Mouse (Mus musculus) G1E (cell line): ENCODE results near the gene Lilra5. TPM values are rescaled to one million over a fixed set of nuclear protein-coding genes. Genes with fewer than 3 reads are reported as not detected.
A peak's percentile ranks its signal among the peaks of the same experiment; 100 is the strongest.
"Not testable (repeated sequence)": the region's sequence is repeated elsewhere in the genome, so short reads cannot be mapped to it uniquely, and the experiment has no call there.

Experiments
- ATAC-seq: 2 replicates; pipeline ENCODE4 v1.8.0; 2016; ENCODE audit warnings: mild to moderate bottlenecking; ENCODE audit not compliant: insufficient number of reproducible peaks, poor library complexity, low FRiP score, severe bottlenecking; ENCODE audit errors: extremely low read depth
- DNase-seq: peaks from one replicate; pipeline ENCODE4 v3.0.0; 2012; ENCODE audit warnings: low spot score
- H3K27me3 ChIP-seq: 2 replicates; pipeline ENCODE4 v1.6.1; 2012; ENCODE audit warnings: mild to moderate bottlenecking, low read length, inconsistent platforms; ENCODE audit not compliant: insufficient read depth
- H3K36me3 ChIP-seq: replicated peaks from 2 replicates; pipeline ENCODE3; 2012; ENCODE audit warnings: mild to moderate bottlenecking, inconsistent platforms
- H3K4me1 ChIP-seq: 2 replicates; pipeline ENCODE4 v1.6.1; 2012; ENCODE audit warnings: low read depth, low read length, inconsistent platforms, mixed read lengths; ENCODE audit not compliant: insufficient read depth
- H3K4me3 ChIP-seq: 2 replicates; pipeline ENCODE4 v1.5.1; 2012; ENCODE audit warnings: low read depth, mild to moderate bottlenecking, inconsistent platforms, low read length, moderate library complexity, mixed read lengths
- H3K9me3 ChIP-seq: replicated peaks from 2 replicates; pipeline ENCODE4 v1.6.1; 2012; ENCODE audit warnings: inconsistent platforms
- CTCF ChIP-seq: IDR thresholded peaks from 2 replicates; pipeline ENCODE4 v1.5.1; 2012; ENCODE audit warnings: low read depth, low read length, inconsistent platforms, mixed read lengths
- GATA1 ChIP-seq: IDR thresholded peaks from 2 replicates; pipeline ENCODE4 v1.6.1; 2012; ENCODE audit warnings: borderline replicate concordance, low read length, inconsistent platforms, mixed read lengths
- GATA2 ChIP-seq: IDR thresholded peaks from 2 replicates; pipeline ENCODE4 v1.6.1; 2012; ENCODE audit warnings: low read depth, low read length, inconsistent platforms, borderline replicate concordance
- POLR2AphosphoS5 ChIP-seq: IDR thresholded peaks from 2 replicates; pipeline ENCODE4 v1.6.1; 2012; ENCODE audit warnings: low read depth, low read length, inconsistent platforms; ENCODE audit not compliant: insufficient replicate concordance
- TAL1 ChIP-seq: conservative IDR thresholded peaks from 2 replicates; pipeline ENCODE4 v1.6.1; 2012; ENCODE audit warnings: low read depth, low read length, inconsistent platforms, mixed read lengths
- polyA plus RNA-seq: library from polyadenylated mRNA; stranded (reverse); fragments of >175 nt; gene quantifications from 2 replicates; pipeline ENCODE4 v1.2.3, GENCODE M21; 2012
- total RNA-seq, 2 experiments: library from RNA; stranded (forward) in 1 of 2; stranded (reverse) in 1 of 2; fragments of 200-1000 nt in 1 of 2; fragments of >200 nt in 1 of 2; fragmentation: Nextera tagmentation in 1 of 2; gene quantifications; 2 replicates each; pipeline ENCODE4 v1.2.3; 2014 to 2017

The Lilra5 gene
- total and polyA plus RNA-seq, 3 experiments: not detected

DNA sequence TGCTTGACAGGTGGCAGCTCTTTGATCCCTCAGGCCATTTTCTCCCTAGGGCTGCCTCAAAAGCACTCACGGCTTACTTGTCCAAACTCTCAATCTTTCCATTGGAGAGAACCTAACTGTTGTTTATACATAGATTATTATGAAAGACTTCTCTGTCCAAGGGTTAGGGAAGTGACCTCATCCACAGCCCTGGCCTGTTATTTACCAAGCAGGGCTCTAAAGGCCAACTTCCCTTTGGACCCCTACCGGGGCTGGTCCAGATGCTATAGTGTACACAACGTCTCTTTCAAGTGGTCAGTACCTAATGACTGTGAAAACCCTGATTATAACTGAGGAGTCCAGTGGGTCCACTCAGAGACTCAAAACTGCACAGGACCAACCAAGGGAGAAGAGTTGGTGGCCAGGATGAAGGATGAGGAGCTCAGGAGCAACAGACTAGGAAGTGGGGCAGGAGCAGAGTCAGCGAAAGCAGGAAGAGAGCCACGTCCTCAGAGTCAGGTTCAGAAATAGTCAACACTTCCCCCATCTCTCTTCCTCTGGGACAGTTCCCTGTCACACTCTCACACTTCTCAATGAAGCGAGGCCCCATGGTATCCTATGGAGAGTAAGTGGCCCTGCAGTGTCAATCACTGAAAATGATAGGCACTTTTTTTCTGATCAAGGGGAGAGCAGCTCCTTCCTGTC, 1.6 kb downstream of the Lilra5 start:
- Histone ChIP-seq H3K4me3 (no peak overlapping the region), H3K9me3 (no peaks in the 10 kb centered on the region), H3K36me3 (no peaks in the 10 kb centered on the region), H3K27me3 (no peaks in the 10 kb centered on the region; the same call in 1 of the 2 replicates), H3K4me1 (no peaks in the 10 kb centered on the region)
- ATAC-seq (no peak), DNase-seq (no peak)
- TF ChIP-seq TAL1: no peak
- no peak for TF ChIP-seq GATA1
- no peak for TF ChIP-seq GATA2
- no peak for TF ChIP-seq POLR2AphosphoS5
- TF ChIP-seq CTCF: no peak

DNA sequence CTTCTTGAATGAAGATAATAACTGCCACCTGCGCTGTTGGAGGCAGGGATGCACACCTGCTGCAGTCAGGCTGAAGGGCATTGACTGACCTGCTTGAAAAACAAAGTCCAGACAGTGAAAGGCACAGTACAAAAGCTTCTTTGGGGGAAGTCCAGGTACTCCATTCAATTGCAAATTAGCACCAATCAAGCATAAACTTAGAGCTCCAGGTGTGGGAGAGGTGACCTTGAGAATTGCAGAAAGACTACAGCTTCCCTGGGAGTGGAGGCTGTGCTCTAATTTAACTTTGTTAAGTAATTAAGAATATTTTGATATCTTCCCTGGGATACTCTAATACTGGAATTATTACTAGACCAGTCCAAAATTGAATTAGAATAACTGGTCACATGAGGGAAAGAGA, 13.7 kb downstream of the Lilra5 start:
- not testable (repeated sequence) for ATAC-seq, H3K27me3 ChIP-seq, H3K36me3 ChIP-seq, DNase-seq, H3K9me3 ChIP-seq, H3K4me3 ChIP-seq, H3K4me1 ChIP-seq

GRCm38 (mm10) chr7:4256060-4256459, 18.5 kb downstream of the Lilra5 start:
- H3K27me3 ChIP-seq, ATAC-seq, H3K36me3 ChIP-seq, H3K4me3 ChIP-seq, H3K9me3 ChIP-seq, DNase-seq, H3K4me1 ChIP-seq: not testable (repeated sequence)

DNA sequence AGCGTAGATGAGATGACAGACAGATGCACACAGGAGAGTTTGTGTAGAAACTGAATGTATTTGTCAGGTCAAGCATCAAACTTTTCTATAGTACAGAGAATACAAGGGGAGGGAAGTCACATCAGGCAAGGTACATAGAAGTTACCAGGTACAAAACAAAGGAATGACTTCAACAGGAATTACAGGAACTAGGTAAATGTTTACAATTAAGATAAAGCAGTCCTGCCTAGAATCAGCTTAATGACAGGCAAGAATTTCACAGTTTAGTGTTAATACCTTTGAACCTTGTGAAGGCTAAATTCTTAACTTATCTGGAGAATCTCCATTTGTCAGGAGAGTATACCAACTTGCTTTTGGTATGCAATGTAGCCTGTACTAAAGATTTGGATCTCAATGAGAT, 23.0 kb downstream of the Lilra5 start:
- H3K4me3 ChIP-seq, H3K9me3 ChIP-seq, H3K27me3 ChIP-seq, H3K4me1 ChIP-seq, DNase-seq, ATAC-seq, H3K36me3 ChIP-seq: not testable (repeated sequence)

- DNase-seq: not testable (repeated sequence)
Measured at GRCm38 (mm10) chr7:4272106-4272505, 34.6 kb downstream of the Lilra5 start.

GRCm38 (mm10) chr7:4273874-4274273, 36.3 kb downstream of the Lilra5 start:
- DNase-seq, H3K27me3 ChIP-seq, H3K4me3 ChIP-seq, H3K9me3 ChIP-seq, H3K4me1 ChIP-seq, H3K36me3 ChIP-seq: not testable (repeated sequence)
- peak; percentile 54; the same call in 1 of the 2 replicates for ATAC-seq

More at GRCm38 (mm10) chr7:4272106-4272505, 34.6 kb downstream of the Lilra5 start:
- H3K4me3 ChIP-seq, H3K27me3 ChIP-seq, H3K9me3 ChIP-seq, H3K36me3 ChIP-seq, ATAC-seq, H3K4me1 ChIP-seq: not testable (repeated sequence)

DNA sequence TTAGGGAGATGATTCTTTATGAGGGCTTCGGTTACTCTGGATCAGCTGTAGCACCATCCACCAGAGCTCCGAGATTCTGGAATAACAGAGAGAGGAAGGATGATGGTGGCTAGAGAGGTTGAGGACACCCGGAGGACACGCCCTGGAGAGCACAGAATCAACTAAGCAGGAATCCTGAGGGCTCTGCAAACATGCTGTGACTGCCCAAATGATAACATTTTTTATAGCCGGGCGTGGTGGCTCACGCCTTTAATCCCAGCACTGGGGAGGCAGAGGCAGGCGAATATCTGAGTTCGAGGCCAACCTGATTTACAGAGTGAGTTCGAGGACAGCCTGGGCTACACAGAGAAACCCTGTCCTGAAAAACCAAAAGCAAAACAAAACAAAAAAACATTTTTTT, 37.9 kb downstream of the Lilra5 start:
- not testable (repeated sequence) for H3K27me3 ChIP-seq, H3K4me1 ChIP-seq, DNase-seq, H3K9me3 ChIP-seq, ATAC-seq, H3K36me3 ChIP-seq, H3K4me3 ChIP-seq

DNA sequence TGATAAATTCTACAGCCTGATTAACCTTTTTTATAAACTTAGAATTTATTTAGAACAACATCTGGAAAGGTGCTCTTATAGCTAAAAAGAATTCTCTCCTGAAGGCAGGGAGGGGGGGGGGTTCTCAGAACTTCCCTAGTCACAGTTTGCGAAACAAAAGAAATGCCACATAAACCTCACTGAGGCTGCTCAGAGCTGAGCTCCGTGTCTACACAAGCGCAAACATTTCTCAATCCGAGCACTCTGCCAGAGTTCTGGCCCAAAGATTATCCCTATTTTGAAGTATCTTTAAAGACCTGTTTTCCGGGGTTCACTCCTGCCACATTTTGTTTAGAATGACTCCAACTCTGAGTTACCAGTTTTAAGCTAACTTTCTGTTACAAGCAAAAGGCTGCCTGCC, 55.1 kb downstream of the Lilra5 start:
- H3K36me3 ChIP-seq: no peaks in the 10 kb centered on the region
- H3K4me1 ChIP-seq: no peaks in the 10 kb centered on the region
- ATAC-seq: no peak
- H3K4me3 ChIP-seq: no peak overlapping the region
- no peaks in the 10 kb centered on the region for H3K27me3 ChIP-seq
- TF ChIP-seq GATA2 (no peak), CTCF (no peak), GATA1 (no peak), TAL1 (no peak), POLR2AphosphoS5 (no peak)
- no peak for DNase-seq
- H3K9me3 ChIP-seq: no peaks in the 10 kb centered on the region

Other genes with a start within 250 kb of the Lilra5 start
- gene Lair1, start 174.6 kb upstream of the Lilra5 start, total RNA-seq (2014; fragmentation: Nextera tagmentation): 0.45 TPM in 1 of 2 replicates, not detected in the other
- 3.4 and 4.3 TPM in 2 replicates for gene Lair1, start 174.6 kb upstream of the Lilra5 start, total RNA-seq (2017)
- gene Lair1, start 174.6 kb upstream of the Lilra5 start, polyA plus RNA-seq: 0.02 and 0.03 TPM in 2 replicates
- gene Ttyh1, start 118.3 kb upstream of the Lilra5 start, total RNA-seq (2014; fragmentation: Nextera tagmentation): not detected in 2 replicates
- 0.06 and 0.11 TPM in 2 replicates for gene Ttyh1, start 118.3 kb upstream of the Lilra5 start, total RNA-seq (2017)
- gene Ttyh1, start 118.3 kb upstream of the Lilra5 start, polyA plus RNA-seq: not detected in 2 replicates
- 125 and 154 TPM in 2 replicates for gene Leng8, start 100.7 kb upstream of the Lilra5 start, total RNA-seq (2014; fragmentation: Nextera tagmentation)
- 37.5 and 40.8 TPM in 2 replicates for gene Leng8, start 100.7 kb upstream of the Lilra5 start, total RNA-seq (2017)
- 132 and 135 TPM in 2 replicates for gene Leng8, start 100.7 kb upstream of the Lilra5 start, polyA plus RNA-seq
- gene Leng9, start 87.4 kb upstream of the Lilra5 start, total RNA-seq (2014; fragmentation: Nextera tagmentation): 4.6 and 5.4 TPM in 2 replicates
- 3.7 TPM in 2 replicates for gene Leng9, start 87.4 kb upstream of the Lilra5 start, total RNA-seq (2017)
- gene Leng9, start 87.4 kb upstream of the Lilra5 start, polyA plus RNA-seq: 1.8 and 2.9 TPM in 2 replicates
- gene Cdc42ep5, start 72.9 kb upstream of the Lilra5 start, total RNA-seq (2014; fragmentation: Nextera tagmentation): 1.3 TPM in 1 of 2 replicates, not detected in the other
- gene Cdc42ep5, start 72.9 kb upstream of the Lilra5 start, total RNA-seq (2017): 0.33 and 0.52 TPM in 2 replicates
- gene Cdc42ep5, start 72.9 kb upstream of the Lilra5 start, polyA plus RNA-seq: 0.62 and 0.83 TPM in 2 replicates
- not detected in 2 replicates for gene Ncr1, start 100.0 kb downstream of the Lilra5 start, total RNA-seq (2014; fragmentation: Nextera tagmentation)
- 0.05 TPM in 1 of 2 replicates, not detected in the other for gene Ncr1, start 100.0 kb downstream of the Lilra5 start, total RNA-seq (2017)
- gene Ncr1, start 100.0 kb downstream of the Lilra5 start, polyA plus RNA-seq: not detected in 2 replicates
- gene Gp6, start 160.0 kb downstream of the Lilra5 start, total RNA-seq (2014; fragmentation: Nextera tagmentation): 3.1 and 11.8 TPM in 2 replicates
- 0.29 and 0.44 TPM in 2 replicates for gene Gp6, start 160.0 kb downstream of the Lilra5 start, total RNA-seq (2017)
- 0.05 and 0.11 TPM in 2 replicates for gene Gp6, start 160.0 kb downstream of the Lilra5 start, polyA plus RNA-seq
- gene Rdh13, start 207.9 kb downstream of the Lilra5 start, total RNA-seq (2014; fragmentation: Nextera tagmentation): 9.0 and 12.3 TPM in 2 replicates
- 14.3 and 16.7 TPM in 2 replicates for gene Rdh13, start 207.9 kb downstream of the Lilra5 start, total RNA-seq (2017)
- gene Rdh13, start 207.9 kb downstream of the Lilra5 start, polyA plus RNA-seq: 5.2 and 5.4 TPM in 2 replicates
- not detected in 2 replicates for gene Eps8l1, start 222.9 kb downstream of the Lilra5 start, total RNA-seq (2014; fragmentation: Nextera tagmentation)
- 0.11 TPM in 1 of 2 replicates, not detected in the other for gene Eps8l1, start 222.9 kb downstream of the Lilra5 start, total RNA-seq (2017)
- gene Eps8l1, start 222.9 kb downstream of the Lilra5 start, polyA plus RNA-seq: not detected in 2 replicates